Mouse (Mus musculus) mouse embryonic stem cell (cell line): ENCODE data around the gene Olfr1204.

Experiments used
- in situ Hi-C, 2 experiments: fragments of 300-500 bp; cut with MboI; formaldehyde crosslinking; loops; 1 replicate in 1 of 2; 3 replicates in 1 of 2; pipeline ENCODE4 v1.14.3; 2019 to 2020; ENCODE audit warnings: low sequenced_read_pairs in 2 of 2, low pct_unique_long_range_greater_than_20kb in 1 of 2, mixed read lengths in 1 of 2; ENCODE audit not compliant: unreplicated experiment in 1 of 2

Olfr1204 gene

DNA sequence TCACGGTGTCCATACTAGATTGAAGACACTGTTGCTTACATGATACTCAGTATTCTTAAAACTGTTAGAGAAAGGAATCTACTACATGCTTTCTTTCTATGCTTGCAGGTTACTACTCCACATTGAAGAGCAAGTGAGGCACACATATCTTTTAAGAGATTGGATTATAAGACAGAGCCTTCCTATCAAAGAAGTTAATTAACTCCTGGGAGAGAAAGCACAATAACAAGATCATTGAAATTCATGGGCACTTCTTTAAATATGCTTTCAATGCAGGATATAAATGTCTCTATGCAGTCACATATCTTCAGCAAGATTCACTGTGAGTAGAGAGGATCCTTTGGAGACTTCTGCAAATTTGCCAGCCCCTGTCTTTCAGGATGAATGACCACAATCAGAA, at the start of gene Olfr1204:
Gene Olfr1204 (plus strand): TSS at position 301 of the 400 bp plus-strand sequence.
- in situ Hi-C loops, result no loop called here

- in situ Hi-C loops, result no loop called here
Measured at GRCm38 (mm10) chr2:88814196-88814595, 34.9 kb upstream of the Olfr1204 start, which contains the start of gene Olfr1202. Gene Olfr1202, plus strand, starts transcription at chr2:88814496.

- in situ Hi-C loops, result no loop called here
Measured at GRCm38 (mm10) chr2:88829437-88829836, 19.7 kb upstream of the Olfr1204 start, which contains the start of gene Olfr1205. Gene Olfr1205, plus strand, starts transcription at chr2:88829737.

DNA sequence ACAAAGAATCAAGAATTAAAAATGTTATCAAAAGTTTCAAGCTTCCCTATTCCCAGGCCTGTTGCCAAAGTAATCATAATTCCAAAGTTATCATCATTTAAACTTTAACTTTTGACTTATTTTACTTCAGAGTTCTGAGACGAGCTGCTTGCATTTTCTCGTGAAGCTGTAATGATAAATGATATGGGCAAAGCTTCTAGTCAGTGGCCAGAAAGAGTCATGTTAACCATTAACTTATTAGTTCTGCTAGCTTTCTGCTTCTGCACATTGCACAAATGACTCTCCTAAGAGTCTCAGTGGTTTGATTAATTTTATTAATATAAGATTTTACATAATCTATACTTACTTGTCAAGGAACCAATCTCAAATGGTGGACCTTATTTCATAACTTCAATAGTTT, 10.6 kb upstream of the Olfr1204 start:
- in situ Hi-C loops, result no loop called here

DNA sequence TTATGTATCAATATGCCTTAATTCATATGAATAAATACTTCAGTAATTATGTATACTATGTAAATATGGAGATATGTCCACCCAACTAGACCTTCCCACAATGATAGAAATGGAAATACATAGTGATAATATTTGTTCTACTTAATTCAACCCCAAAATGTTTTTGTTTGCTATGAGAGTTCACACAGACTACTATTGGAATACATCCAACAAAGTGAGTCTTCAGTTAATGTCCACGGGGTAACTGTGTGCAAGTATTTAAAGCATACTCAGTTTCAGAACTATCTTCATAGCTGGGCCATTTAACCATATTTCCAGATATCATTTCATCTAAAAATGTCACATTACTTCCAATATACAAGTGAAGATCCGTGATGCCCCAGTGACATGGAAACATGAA, 13.8 kb downstream of the Olfr1204 start, which contains the start of gene Olfr1206:
Gene Olfr1206 (plus strand): TSS at position 301 of the 400 bp plus-strand sequence.
- in situ Hi-C loops, result no loop called here

GRCm38 (mm10) chr2:88902211-88902610, 53.1 kb downstream of the Olfr1204 start, which contains the start of gene Olfr1208:
Gene Olfr1208, minus strand, starts transcription at chr2:88902311.
- in situ Hi-C loops, result no loop called here
